Mouse (Mus musculus) adipocyte (in vitro differentiated cells): ENCODE results near the gene Aen.
A peak's percentile ranks its signal among the peaks of the same experiment; 100 is the strongest.

Source experiments
- DNase-seq: peaks from one replicate; pipeline ENCODE4 v3.0.0-alpha.2; 2016; ENCODE audit warnings: low spot score

Gene Aen

GRCm38 (mm10) chr7:78893917-78894316 lies 1.7 kb upstream of the Aen start:
- no peak for DNase-seq

GRCm38 (mm10) chr7:78895021-78895652 lies 517 bp upstream of the Aen start:
- DNase-seq = no peak

- no peak for DNase-seq
Measured at GRCm38 (mm10) chr7:78897567-78897966, 1.9 kb downstream of the Aen start.

GRCm38 (mm10) chr7:78903174-78903870 lies 7.7 kb downstream of the Aen start:
- DNase-seq = no peak

GRCm38 (mm10) chr7:78904175-78904574 lies 8.5 kb downstream of the Aen start:
- no peak for DNase-seq

GRCm38 (mm10) chr7:78909026-78909425 lies 13.4 kb downstream of the Aen start:
- DNase-seq = no peak

GRCm38 (mm10) chr7:78910336-78911098 lies 14.9 kb downstream of the Aen start:
- no peak for DNase-seq

GRCm38 (mm10) chr7:78911209-78911608 lies 15.6 kb downstream of the Aen start:
- no peak for DNase-seq

GRCm38 (mm10) chr7:78912253-78912973 lies 16.8 kb downstream of the Aen start:
- no peak for DNase-seq

GRCm38 (mm10) chr7:78912974-78913474 lies 17.4 kb downstream of the Aen start, which contains the start of gene Isg20:
Gene Isg20 (plus strand): TSS chr7:78913424.
- DNase-seq = no peak

- DNase-seq = peak; percentile 82
Measured at GRCm38 (mm10) chr7:78913649-78914544, 18.2 kb downstream of the Aen start.

- no peak for DNase-seq
Measured at GRCm38 (mm10) chr7:78914545-78914845, 18.8 kb downstream of the Aen start.

GRCm38 (mm10) chr7:78914896-78915510 lies 19.3 kb downstream of the Aen start:
- no peak for DNase-seq

- no peak for DNase-seq
Measured at GRCm38 (mm10) chr7:78918686-78919085, 23.0 kb downstream of the Aen start.

GRCm38 (mm10) chr7:78922506-78922905 lies 26.9 kb downstream of the Aen start:
- DNase-seq = no peak

- DNase-seq = peak; percentile 83
Measured at GRCm38 (mm10) chr7:78924300-78924699, 28.6 kb downstream of the Aen start.

GRCm38 (mm10) chr7:78924796-78925195 lies 29.1 kb downstream of the Aen start:
- DNase-seq = no peak

GRCm38 (mm10) chr7:78925680-78926079 lies 30.0 kb downstream of the Aen start:
- DNase-seq = no peak

- no peak for DNase-seq
Measured at GRCm38 (mm10) chr7:78926156-78926555, 30.5 kb downstream of the Aen start.

GRCm38 (mm10) chr7:78927266-78927665 lies 31.6 kb downstream of the Aen start:
- no peak for DNase-seq
